Mouse (Mus musculus): ENCODE data around the gene Nfatc2.

- no peak for TF ChIP-seq EP300 (IDR thresholded peaks at IDR 0.05; ENCODE audit: low read depth)
- no peak for TF ChIP-seq CTCF (IDR thresholded peaks at IDR 0.05; ENCODE audit: low read depth)
Measured at GRCm38 (mm10) chr2:168626385-168626784, 24.9 kb upstream of the Nfatc2 start.

Measured in heart, postnatal 0 days (tissue).